Mouse (Mus musculus) adrenal gland, postnatal 4 days (tissue): ENCODE results near the gene Banf2. TPM values are rescaled to one million over a fixed set of nuclear protein-coding genes. Genes with fewer than 3 reads are reported as not detected.

Source experiments
- DNase-seq, 2 experiments: peaks; one replicate each; pipeline ENCODE4 v3.0.0; 2021 to 2022; ENCODE audit warnings: low spot score in 2 of 2, mixed read lengths in 2 of 2
- total RNA-seq, 2 experiments: library from RNA; stranded (reverse); gene quantifications; 2 replicates each; pipeline ENCODE4 v1.2.3; 2021

The Banf2 gene
- total RNA-seq, 2 experiments from 2014 or later = not detected

DNA sequence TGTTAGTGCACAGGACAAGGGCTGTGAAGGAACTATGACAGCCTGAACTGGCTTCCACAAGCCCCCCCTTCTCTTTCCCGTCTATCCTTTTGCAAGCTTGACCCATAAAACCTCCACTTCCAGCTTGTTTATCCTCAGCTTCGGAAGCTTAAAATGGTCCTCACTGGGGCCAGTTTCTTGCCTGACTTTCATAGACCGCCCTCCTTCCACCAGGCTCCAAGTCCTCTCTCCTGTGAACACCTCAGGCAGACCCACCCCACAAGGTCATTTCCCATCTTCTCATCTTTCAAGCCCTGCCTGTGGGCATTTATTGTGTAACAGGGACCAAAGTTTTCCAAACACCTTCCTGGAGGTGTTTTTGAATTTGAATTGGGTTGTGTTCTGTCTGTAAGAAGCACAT, 10.4 kb upstream of the Banf2 start:
- DNase-seq = no peak

DNA sequence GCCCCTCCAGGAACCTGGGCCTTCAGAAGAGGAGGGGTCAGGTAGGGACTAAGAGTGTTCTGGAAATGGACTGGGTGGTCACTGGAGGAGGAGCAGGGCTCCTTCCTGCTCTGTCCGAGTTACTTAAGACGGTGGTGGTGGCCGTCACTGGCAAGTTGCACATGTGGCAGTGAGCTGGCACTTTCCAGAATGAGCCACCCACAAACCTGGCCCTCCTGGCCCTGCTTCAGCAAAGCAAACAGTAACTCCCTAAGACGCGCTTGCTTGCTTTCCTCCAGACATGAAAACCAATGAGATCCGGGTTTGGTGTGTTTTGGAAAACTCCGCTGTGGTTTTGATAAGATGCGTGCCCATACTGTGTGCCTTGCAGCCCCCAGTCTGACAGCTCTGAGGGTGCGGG, 7.5 kb upstream of the Banf2 start:
- no peak for DNase-seq

DNA sequence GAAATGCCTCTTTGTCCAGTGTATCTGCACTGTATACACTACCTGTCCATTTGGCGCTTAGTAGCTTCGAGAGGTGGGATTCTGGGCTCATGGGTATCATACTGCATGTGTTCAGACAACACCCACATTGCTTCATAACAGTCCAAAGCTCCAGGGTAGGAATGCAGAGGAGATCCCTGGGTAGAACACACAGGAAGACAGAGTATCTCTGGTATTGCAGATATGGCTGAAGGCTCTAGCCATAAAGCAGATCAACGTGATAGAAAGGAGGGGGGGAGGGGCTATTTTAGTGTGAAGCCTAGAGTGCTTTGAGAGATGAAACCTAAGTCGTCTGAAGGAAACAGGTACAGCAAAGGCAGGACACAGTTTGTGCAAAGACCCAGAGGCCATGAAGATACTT, 6.4 kb upstream of the Banf2 start:
- no peak for DNase-seq

DNA sequence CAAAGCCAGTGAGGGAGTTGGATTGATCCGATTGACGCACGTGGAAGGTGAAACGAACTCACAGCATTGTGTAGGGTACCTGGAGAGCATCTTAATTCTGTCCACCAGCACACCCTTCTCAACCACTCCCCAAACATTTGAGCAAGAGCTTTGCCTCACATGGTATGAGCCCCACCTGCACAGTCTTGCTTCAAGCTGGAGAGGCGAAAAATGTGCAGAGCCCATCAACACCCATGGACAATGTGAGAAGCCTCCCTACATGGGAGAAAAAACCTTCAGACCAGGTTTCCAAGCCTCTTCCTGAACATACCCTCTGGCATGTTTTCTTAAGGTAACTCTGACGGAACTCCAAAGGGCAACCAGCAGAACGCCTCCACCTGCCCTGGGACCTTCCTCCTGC, 2.1 kb upstream of the Banf2 start:
- no peak for DNase-seq

DNA sequence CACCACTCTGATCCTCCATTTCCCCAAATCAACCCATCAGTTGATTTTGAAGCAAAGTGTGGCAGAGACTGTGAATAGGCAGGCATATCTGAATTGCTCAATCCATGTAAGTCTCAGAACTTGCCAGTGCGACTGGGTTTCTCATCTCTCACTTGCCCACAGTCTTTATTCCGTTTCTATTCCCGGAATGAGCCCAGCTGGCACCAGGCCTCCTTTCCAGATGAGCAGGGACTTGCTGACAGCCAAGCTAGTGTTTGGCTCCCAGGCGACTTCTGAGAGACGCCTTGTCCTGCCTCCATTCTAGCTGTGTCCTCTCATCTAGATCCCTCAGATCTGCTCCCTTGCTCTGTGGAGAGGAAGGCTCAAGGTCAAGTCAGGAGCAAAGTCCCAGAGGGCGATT, 11.9 kb downstream of the Banf2 start:
- no peak for DNase-seq

DNA sequence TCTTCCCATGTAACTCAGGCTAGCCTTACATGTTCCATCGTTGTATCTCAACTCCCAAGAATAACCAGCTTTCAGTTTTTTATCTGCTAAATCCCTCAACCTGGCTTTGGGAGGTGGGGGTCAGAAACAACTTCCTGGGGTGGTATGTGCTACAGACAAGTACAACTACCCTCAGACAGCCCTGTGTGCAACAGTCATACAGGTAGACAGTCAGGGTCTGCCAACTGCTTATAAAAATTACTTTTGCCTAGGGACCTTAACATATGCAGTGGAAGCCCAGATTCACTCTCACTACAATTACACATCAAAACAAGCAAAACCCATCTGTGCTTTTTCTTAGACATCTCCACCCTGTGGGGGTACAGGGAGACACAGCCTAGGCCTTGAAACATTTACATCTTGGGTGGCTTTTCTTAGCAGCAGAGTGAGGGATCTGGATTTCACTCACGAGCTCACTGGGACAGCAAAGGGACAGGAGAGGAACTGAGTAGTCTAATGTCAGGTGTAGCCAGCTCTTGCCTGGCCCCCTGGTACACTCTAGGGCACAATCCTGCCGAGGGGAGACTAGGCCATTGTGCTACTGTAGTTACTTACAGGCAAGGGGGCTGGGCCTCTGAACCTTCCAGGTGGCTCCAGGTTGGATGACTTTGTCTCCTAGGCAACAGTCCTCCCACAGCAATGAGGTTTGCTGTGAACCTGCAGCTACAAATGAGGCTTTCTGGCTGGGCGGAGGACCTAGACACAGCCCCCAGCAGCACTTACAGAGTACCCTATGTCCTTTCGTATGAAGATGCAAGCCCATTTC, 13.1 kb downstream of the Banf2 start:
- DNase-seq = no peak

DNA sequence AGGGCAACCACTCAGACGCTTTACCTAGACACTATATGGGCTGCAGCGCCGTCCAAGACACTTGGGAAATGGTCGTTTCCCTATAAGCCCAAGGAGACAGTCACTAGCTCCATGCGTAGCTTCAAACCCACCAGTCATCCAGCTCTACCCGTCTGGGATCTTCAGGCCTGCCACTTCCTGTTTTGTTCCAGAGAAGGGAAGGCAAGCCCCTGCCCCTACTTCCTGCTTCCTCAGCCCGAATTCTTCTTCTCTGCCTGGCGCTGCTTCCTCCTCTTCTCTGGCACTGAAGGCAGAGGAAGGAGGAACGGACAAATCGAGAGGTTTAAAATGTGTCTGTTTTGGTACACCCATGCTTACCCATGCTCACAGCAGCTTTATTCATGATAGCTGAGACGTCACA, 14.1 kb downstream of the Banf2 start:
- no peak for DNase-seq

- DNase-seq = no peak
These were observed 17.4 kb downstream of the Banf2 start for GRCm38 (mm10) chr2:144050146-144050680.

GRCm38 (mm10) chr2:144050861-144051260, 18.0 kb downstream of the Banf2 start:
- DNase-seq = no peak

GRCm38 (mm10) chr2:144052410-144053065, 19.7 kb downstream of the Banf2 start:
- no peak for DNase-seq

GRCm38 (mm10) chr2:144057735-144058134, 24.9 kb downstream of the Banf2 start:
- no peak for DNase-seq

DNA sequence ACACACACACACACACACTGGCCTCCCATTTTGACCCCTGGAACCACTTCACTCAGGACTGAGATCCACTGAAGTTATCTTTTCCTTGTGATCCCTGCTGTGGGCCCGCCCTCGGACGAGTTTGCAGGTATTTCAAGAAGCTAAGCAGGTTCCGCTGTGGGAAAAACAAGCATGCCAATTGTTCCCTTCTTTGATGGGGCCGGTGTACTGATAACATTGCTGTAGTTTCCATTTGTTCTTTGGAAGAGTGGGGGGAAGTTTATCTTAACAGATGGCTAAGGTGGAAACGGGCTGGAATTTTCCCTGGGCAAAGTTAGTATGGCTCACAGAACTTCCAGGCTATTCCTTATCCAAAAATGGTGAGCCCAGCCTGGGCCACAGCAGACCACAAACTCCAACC, 28.8 kb downstream of the Banf2 start:
- no peak for DNase-seq

DNA sequence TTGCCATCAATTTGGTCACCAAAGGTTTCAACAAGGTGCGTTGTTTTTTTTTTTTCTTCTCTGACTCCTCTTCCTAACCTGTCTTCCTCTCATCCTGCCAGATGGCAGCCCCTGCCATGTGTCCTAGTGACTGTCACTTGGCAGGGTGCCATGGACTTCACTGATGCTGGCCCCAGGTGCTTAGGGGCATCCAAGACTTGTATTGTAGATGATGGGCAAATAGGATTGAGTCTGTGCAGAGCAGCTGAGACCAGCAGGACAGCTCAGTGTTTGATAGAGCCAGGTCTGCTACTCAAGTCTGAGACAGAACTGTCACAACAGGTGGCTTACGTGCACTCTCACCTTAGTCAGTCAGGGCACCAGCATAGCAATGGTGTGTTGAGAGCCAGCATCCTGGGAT, 32.6 kb downstream of the Banf2 start:
- no peak for DNase-seq

- DNase-seq = no peak
These were observed 36.8 kb downstream of the Banf2 start for GRCm38 (mm10) chr2:144069663-144070062.

DNA sequence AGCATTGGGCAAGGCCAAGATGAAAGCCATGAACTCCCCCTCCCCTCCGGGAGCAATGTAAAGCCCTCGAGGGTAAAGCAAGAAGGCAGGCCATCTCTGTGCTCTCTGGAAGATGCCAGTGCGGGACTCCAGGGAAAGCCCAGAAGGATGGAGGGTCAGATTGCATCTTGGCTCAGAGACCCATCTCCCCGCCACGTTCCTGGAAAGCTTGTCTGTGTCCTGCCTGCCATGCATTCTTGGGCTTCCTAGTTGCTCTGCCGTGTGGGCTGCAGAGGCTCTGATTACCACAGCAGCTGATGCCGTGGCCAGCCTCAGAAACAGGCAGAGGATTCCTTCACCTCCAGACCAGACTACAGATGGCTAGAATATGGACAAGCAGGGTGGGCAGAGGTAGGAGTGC, 37.6 kb downstream of the Banf2 start:
- DNase-seq = no peak

GRCm38 (mm10) chr2:144072642-144073041, 39.8 kb downstream of the Banf2 start:
- DNase-seq = no peak

DNA sequence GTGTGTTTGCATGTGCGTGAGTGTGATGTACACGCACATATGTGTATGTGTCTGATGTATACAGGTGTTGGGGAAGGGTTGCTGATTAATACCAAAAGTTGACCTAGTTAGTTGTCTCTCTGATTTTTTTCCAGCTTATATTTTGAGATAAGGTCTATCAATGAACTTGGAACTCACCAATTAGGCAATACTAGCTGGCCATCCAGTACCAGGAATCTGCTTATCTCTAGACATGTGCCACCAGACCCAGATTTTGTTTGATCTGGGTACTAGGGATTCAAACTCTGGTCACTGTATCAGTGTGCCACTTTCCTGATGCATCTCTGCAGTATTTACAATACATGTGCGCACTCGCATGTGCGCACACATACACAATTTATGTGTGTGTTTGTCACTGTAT, 41.2 kb downstream of the Banf2 start:
- no peak for DNase-seq

- no peak for DNase-seq
These were observed 43.8 kb downstream of the Banf2 start for GRCm38 (mm10) chr2:144076625-144077024.

- no peak for DNase-seq
These were observed 46.0 kb downstream of the Banf2 start for GRCm38 (mm10) chr2:144078897-144079296.

DNA sequence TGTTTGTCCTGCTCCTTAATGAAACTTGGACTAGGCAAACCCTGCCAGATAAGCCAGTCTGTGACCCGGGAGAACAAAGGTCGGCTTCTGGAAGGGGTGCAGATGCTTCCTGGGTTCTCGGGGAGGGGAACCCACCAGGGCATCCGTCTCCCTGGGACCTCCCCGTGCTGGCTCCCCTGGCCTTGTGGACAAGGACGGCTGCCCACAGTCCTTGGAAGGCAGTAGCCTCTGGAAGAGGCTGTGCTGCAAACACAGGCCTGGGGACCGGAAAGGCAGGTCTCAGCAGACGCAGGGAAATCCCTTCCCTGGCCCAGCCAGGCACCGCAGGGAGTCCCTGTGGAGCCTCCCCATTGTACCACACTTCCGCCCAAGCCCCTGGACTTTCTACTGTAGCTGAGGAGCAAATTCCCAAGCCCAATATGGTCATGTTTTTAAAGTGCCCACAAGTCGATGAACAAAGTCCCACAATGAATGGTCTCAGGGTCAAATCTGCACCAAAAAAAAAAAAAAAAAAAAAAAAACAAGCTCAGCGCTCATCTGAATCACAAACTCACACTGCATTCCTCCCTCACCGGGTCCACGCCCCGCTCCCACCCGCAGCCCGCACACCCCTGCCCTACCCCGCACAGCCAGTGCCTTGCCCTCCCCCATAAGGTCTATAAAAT, 53.5 kb downstream of the Banf2 start:
- DNase-seq = peak in 1 of 2 experiments; percentile 18

- DNase-seq = no peak
These were observed 55.2 kb downstream of the Banf2 start for GRCm38 (mm10) chr2:144087899-144088584.
